Mouse (Mus musculus) midbrain, embryonic 16.5 days (tissue): ENCODE results near the gene Agrn. TPM values are rescaled to one million over a fixed set of nuclear protein-coding genes. Genes with fewer than 3 reads are reported as not detected.
"Not testable (repeated sequence)": the region's sequence is repeated elsewhere in the genome, so short reads cannot be mapped to it uniquely, and the experiment has no call there.

Experiments
- ATAC-seq: fragments of 200-750 bp; cut with Nextera tagmentation; 2 replicates; pipeline ENCODE4 v1.8.0; 2017; ENCODE audit warnings: moderate TSS enrichment
- H3K27ac ChIP-seq: fragments of 300-500 bp; sonication (generic); 2 replicates; pipeline ENCODE4 v1.5.1; 2014; ENCODE audit warnings: mild to moderate bottlenecking, low read length, mixed read lengths
- H3K27me3 ChIP-seq: fragments of 300-500 bp; sonication (generic); 2 replicates; pipeline ENCODE4 v1.6.1; 2014; ENCODE audit warnings: low read depth, low read length, mixed read lengths; ENCODE audit not compliant: control insufficient read depth, insufficient read depth
- H3K36me3 ChIP-seq: fragments of 300-500 bp; sonication (generic); 2 replicates; pipeline ENCODE4 v1.6.1; 2014; ENCODE audit warnings: mild to moderate bottlenecking, low read length, moderate library complexity, mixed read lengths; ENCODE audit not compliant: control insufficient read depth, insufficient read depth
- H3K4me1 ChIP-seq: fragments of 300-500 bp; sonication (generic); 2 replicates; pipeline ENCODE4 v1.6.1; 2014; ENCODE audit warnings: mild to moderate bottlenecking, low read length, mixed read lengths; ENCODE audit not compliant: control insufficient read depth, insufficient read depth
- H3K4me2 ChIP-seq: fragments of 300-500 bp; sonication (generic); 2 replicates; pipeline ENCODE4 v1.6.1; 2014; ENCODE audit warnings: mild to moderate bottlenecking, low read length, mixed read lengths
- H3K4me3 ChIP-seq: fragments of 300-500 bp; sonication (generic); 2 replicates; pipeline ENCODE4 v1.5.1; 2014; ENCODE audit warnings: low read depth, mild to moderate bottlenecking, low read length, moderate library complexity, mixed read lengths
- H3K9ac ChIP-seq: fragments of 300-500 bp; sonication (generic); 2 replicates; pipeline ENCODE4 v1.6.1; 2014; ENCODE audit warnings: low read depth, low read length, mixed read lengths
- H3K9me3 ChIP-seq: fragments of 300-500 bp; sonication (generic); replicated peaks from 2 replicates; pipeline ENCODE4 v1.6.1; 2014; ENCODE audit warnings: mild to moderate bottlenecking, low read length, mixed read lengths; ENCODE audit not compliant: control insufficient read depth, poor library complexity, severe bottlenecking
- WGBS: fragments of 180-500 bp; shearing (Covaris S2); extraction: QIAGEN DNeasy Blood & Tissue Kit; methylation state at CpG from one replicate; pipeline ENCODE4 v1.1.7; 2014; 5-methylcytosine and 5-hydroxymethylcytosine counted together
- polyA plus RNA-seq: library from polyadenylated mRNA; unstranded; fragments of >200 nt; fragmentation: Nextera tagmentation; extraction: Ambion mirVana; gene quantifications from 2 replicates; pipeline ENCODE4 v1.2.1, GENCODE M21; 2015

Gene Agrn
- polyA plus RNA-seq, 1 experiment from 2014 or later = 126 TPM

GRCm38 (mm10) chr4:156183747-156184146 lies 13.5 kb downstream of the Agrn start:
- WGBS = 83% methylated on average over 5 of the region's 5 CpGs
- no peaks in the 10 kb centered on the region for H3K9me3 ChIP-seq
- peak overlapping the region; percentile 54 for H3K9ac ChIP-seq
- H3K4me2 ChIP-seq = peak overlapping the region; percentile 79
- H3K27ac ChIP-seq = no peak overlapping the region
- ATAC-seq = no peak
- no peaks in the 10 kb centered on the region for H3K27me3 ChIP-seq
- H3K4me3 ChIP-seq = peak overlapping the region; percentile 69
- peaks cover 5% of the 10 kb centered on the region for H3K36me3 ChIP-seq
- H3K4me1 ChIP-seq = peaks cover 77% of the 10 kb centered on the region

- Histone ChIP-seq H3K36me3 (peaks cover 62% of the 10 kb centered on the region), H3K27me3 (no peaks in the 10 kb centered on the region), H3K9ac (no peak overlapping the region), H3K4me1 (peaks cover 26% of the 10 kb centered on the region), H3K9me3 (no peaks in the 10 kb centered on the region), H3K4me3 (no peak overlapping the region), H3K4me2 (no peak overlapping the region), H3K27ac (no peak overlapping the region)
- WGBS = 93% methylated on average over 9 of the region's 9 CpGs
- ATAC-seq = no peak
Measured at GRCm38 (mm10) chr4:156177630-156178029, 19.7 kb downstream of the Agrn start.

GRCm38 (mm10) chr4:156171828-156172227 lies 25.5 kb downstream of the Agrn start:
- Histone ChIP-seq H3K36me3 (peaks cover 95% of the 10 kb centered on the region), H3K9ac (no peak overlapping the region), H3K27me3 (no peaks in the 10 kb centered on the region), H3K4me2 (no peak overlapping the region), H3K27ac (no peak overlapping the region), H3K4me3 (no peak overlapping the region), H3K9me3 (no peaks in the 10 kb centered on the region), H3K4me1 (no peaks in the 10 kb centered on the region)
- 97% methylated on average over 11 of the region's 11 CpGs for WGBS
- ATAC-seq = no peak

- Histone ChIP-seq H3K27me3 (no peaks in the 10 kb centered on the region), H3K9me3 (no peaks in the 10 kb centered on the region), H3K4me3 (no peak overlapping the region), H3K9ac (no peak overlapping the region), H3K36me3 (peaks cover 93% of the 10 kb centered on the region), H3K27ac (no peak overlapping the region), H3K4me1 (no peaks in the 10 kb centered on the region), H3K4me2 (no peak overlapping the region)
- ATAC-seq = no peak
- WGBS = 96% methylated on average over 10 of the region's 10 CpGs
Measured at GRCm38 (mm10) chr4:156169129-156169528, 28.2 kb downstream of the Agrn start.

GRCm38 (mm10) chr4:156168611-156169010 lies 28.7 kb downstream of the Agrn start:
- Histone ChIP-seq H3K9ac (no peak overlapping the region), H3K9me3 (no peaks in the 10 kb centered on the region), H3K27ac (no peak overlapping the region), H3K36me3 (peaks cover 92% of the 10 kb centered on the region), H3K4me1 (no peaks in the 10 kb centered on the region), H3K27me3 (no peaks in the 10 kb centered on the region), H3K4me3 (no peak overlapping the region), H3K4me2 (no peak overlapping the region)
- 93% methylated on average over 8 of the region's 8 CpGs for WGBS
- ATAC-seq = no peak

GRCm38 (mm10) chr4:156166477-156166876 lies 30.8 kb downstream of the Agrn start:
- peaks cover 82% of the 10 kb centered on the region for H3K36me3 ChIP-seq
- no peak overlapping the region for H3K4me2 ChIP-seq
- no peak overlapping the region for H3K9ac ChIP-seq
- H3K27ac ChIP-seq = no peak overlapping the region
- 94% methylated on average over 9 of the region's 9 CpGs for WGBS
- no peak overlapping the region for H3K4me3 ChIP-seq
- no peaks in the 10 kb centered on the region for H3K27me3 ChIP-seq
- H3K9me3 ChIP-seq = no peaks in the 10 kb centered on the region
- H3K4me1 ChIP-seq = no peaks in the 10 kb centered on the region
- ATAC-seq = no peak

GRCm38 (mm10) chr4:156154771-156155170 lies 42.5 kb downstream of the Agrn start:
- Histone ChIP-seq H3K27ac (no peak overlapping the region), H3K9me3 (0 out of 2 replicates have a peak, but pooled peaks cover 7% of the 10 kb centered on the region), H3K27me3 (no peaks in the 10 kb centered on the region), H3K4me3 (no peak overlapping the region), H3K4me1 (no peaks in the 10 kb centered on the region), H3K4me2 (no peak overlapping the region), H3K9ac (no peak overlapping the region), H3K36me3 (no peaks in the 10 kb centered on the region)
- no peak for ATAC-seq
- 91% methylated on average over 3 of the region's 3 CpGs for WGBS

- H3K4me3 ChIP-seq, H3K4me1 ChIP-seq, H3K27ac ChIP-seq, H3K9me3 ChIP-seq, H3K27me3 ChIP-seq, H3K4me2 ChIP-seq, ATAC-seq, H3K36me3 ChIP-seq, H3K9ac ChIP-seq: not testable (repeated sequence)
- 89% methylated on average over 10 of the region's 10 CpGs for WGBS
Measured at GRCm38 (mm10) chr4:156150887-156151286, 46.4 kb downstream of the Agrn start.

- 95% methylated on average over 30 of the region's 30 CpGs for WGBS
- no peak overlapping the region for H3K27ac ChIP-seq
- no peak overlapping the region for H3K9ac ChIP-seq
- no peaks in the 10 kb centered on the region for H3K4me1 ChIP-seq
- H3K27me3 ChIP-seq = no peaks in the 10 kb centered on the region
- H3K36me3 ChIP-seq = no peaks in the 10 kb centered on the region
- no peaks in the 10 kb centered on the region for H3K9me3 ChIP-seq
- ATAC-seq = no peak
- H3K4me2 ChIP-seq = no peak overlapping the region
- H3K4me3 ChIP-seq = no peak overlapping the region
Measured at GRCm38 (mm10) chr4:156136285-156137100, 60.8 kb downstream of the Agrn start.
